Mouse (Mus musculus) adrenal gland, adult 8-10 months (tissue): ENCODE measurements around the gene Anks1b. TPM values are rescaled to one million over a fixed set of nuclear protein-coding genes. Genes with fewer than 3 reads are reported as not detected.

ENCODE experiments used
- DNase-seq: peaks from one replicate; pipeline ENCODE4 v3.0.0; 2022
- total RNA-seq, 4 experiments: library from RNA; stranded (reverse); gene quantifications; 2 replicates each; pipeline ENCODE4 v1.2.4; 2022

Anks1b gene
- total RNA-seq, 4 experiments from 2014 or later = 0.32 to 2.5 (median 0.62) TPM

- no peak for DNase-seq
Observed at GRCm38 (mm10) chr10:90880854-90881560, 1007.7 kb downstream of the Anks1b start.

- no peak for DNase-seq
Observed at GRCm38 (mm10) chr10:90889566-90889965, 1016.3 kb downstream of the Anks1b start.

- DNase-seq = no peak
Observed at GRCm38 (mm10) chr10:90892728-90893127, 1019.4 kb downstream of the Anks1b start.

GRCm38 (mm10) chr10:90897894-90898293, 1024.6 kb downstream of the Anks1b start:
- no peak for DNase-seq

- no peak for DNase-seq
Observed at GRCm38 (mm10) chr10:90904185-90904584, 1030.9 kb downstream of the Anks1b start.

DNA sequence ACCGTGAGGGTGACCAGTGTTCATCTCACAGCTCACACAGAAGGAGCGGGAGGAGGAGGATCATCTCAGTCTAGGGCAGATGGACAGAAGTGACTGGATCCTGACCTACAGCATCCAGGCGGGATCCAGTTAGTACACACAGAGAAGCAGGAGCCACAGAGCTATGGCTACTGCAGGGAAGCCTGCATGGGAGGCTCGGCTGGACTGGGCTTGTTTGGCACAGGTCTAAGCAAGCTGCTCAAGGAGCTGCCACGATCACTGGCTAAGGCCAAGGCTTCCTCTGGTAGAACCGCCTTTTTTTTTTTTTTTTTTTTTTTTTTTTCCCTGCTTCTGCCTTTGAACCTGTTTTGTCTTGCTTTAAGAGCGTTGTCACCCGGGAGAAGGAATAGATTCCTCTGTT, 1034.1 kb downstream of the Anks1b start:
- no peak for DNase-seq

DNA sequence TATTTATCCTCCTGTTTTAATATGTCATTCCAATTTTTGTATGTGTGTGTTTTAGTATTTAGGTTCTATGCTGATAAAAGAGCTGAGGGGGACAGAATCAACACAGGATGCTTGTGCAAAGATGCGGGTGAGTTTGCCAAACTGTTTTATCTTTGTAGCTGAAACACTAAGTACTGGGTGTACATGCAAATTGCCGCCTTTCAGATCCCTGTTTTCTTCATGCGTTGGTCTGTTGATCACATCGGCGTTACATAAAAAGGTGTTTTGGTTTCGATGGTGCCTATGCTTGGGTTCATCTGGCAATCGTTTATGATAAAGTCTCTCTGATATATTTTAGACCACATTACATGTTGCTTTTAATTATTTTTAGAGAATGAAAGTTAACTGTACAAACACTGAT, 1050.2 kb downstream of the Anks1b start:
- no peak for DNase-seq

GRCm38 (mm10) chr10:90933088-90933487, 1059.8 kb downstream of the Anks1b start:
- DNase-seq = no peak

DNA sequence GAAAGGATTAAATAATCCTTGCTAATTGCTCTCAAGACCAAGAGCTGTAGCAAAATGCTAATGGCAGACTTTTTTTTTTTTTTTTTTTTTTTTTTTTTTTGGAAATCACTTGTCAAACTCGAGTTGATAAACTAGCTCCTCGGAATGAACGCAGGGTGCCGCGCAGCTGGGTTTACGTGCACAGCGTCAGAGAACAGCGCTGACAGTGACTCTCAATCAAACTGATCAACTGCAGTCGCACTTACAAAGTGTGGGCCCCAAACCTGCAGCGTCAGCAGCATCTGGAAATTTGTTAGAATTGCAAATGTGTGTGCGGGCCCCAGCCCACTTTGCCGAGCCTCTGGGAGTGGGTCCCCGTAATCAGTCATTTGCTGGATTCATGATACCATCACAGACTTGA, 1061.4 kb downstream of the Anks1b start:
- no peak for DNase-seq

- no peak for DNase-seq
Observed at GRCm38 (mm10) chr10:90937721-90938460, 1064.6 kb downstream of the Anks1b start.

- no peak for DNase-seq
Observed at GRCm38 (mm10) chr10:90940521-90941520, 1067.5 kb downstream of the Anks1b start.

DNA sequence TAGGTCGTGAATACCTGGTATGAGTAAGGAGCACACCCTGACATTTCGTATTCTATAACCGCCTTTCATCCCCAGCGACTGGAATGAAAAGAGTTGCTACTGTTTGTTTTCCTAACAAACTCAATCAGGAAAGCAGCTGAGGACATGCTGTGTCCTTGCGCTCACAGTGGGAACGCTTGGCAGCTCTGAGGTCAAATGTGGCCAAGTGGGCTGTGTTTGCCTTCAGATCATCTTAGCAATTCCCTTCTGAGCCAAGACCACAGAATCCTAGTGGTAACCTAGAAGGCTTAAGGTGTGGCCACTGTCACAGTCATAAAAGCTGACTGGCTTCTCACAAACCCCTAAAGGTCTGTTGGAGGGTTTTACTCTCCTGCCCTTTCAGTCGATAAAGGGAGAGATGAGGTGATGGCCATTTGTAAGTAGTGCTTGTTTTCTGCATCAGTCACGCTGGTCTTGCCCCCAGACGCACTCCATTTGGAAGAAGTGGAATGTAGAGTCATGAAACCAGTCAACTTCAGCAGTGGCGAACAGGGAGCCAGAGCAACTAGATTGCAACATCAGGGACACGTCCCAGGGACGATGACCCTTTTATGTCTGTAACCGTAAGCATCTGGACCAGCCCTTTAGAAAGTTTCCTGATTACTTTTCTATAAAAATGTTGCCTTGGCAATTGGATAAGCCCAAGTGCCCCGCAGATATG, 1068.8 kb downstream of the Anks1b start:
- no peak for DNase-seq

DNA sequence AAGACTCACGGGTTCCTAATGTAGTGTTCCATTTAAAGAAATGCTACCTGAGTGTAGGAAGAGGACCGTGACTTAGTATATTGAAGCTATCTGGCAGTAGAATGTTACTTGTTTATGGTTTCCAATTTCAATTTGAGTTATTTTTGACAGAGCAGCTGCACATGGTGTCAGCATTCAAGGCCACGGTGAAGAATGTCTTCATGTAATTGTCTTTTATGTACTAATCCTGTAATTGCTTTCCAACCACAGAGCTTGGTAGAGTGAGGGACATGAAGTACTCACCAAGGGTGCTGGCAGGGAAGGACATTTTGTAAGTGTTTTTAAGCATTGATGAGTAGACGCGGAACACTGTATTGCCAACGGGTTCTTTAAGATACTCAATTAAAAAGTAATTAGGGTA, 1073.7 kb downstream of the Anks1b start:
- no peak for DNase-seq

DNA sequence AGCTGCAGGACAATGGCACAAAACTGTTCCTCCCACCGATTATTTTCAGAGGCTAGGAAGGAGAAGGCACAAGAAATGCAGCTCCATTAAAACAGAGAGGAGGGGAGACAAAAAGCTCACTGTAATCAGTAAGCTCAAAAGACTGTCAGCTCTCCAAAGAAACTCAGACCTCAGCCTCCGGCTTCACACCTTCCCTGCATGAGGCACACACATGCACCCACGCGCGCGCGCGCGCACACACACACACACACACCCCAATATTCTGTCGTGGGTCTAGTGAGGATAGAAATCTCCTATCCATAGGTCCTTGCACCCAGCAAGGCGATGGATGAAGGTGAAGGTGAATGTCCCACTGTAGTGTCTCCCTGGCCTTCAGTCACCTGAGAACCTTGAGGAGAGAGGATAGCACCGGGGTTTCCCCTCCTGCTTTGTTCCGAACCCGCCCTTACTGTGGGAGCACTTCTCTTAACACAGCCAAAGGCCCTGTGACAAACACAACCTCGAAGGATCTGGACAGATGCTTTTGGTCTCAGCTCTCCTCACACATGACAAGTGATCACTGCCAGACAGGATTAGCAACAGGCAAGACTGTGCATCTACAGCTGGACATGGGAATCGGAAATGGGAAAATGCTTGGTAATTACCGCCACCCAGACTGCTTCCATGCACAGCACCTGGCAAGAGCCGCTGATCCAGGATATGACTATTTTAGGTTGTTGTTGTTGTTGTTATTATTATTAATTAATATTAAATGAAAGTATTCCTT, 1074.5 kb downstream of the Anks1b start:
- no peak for DNase-seq

DNA sequence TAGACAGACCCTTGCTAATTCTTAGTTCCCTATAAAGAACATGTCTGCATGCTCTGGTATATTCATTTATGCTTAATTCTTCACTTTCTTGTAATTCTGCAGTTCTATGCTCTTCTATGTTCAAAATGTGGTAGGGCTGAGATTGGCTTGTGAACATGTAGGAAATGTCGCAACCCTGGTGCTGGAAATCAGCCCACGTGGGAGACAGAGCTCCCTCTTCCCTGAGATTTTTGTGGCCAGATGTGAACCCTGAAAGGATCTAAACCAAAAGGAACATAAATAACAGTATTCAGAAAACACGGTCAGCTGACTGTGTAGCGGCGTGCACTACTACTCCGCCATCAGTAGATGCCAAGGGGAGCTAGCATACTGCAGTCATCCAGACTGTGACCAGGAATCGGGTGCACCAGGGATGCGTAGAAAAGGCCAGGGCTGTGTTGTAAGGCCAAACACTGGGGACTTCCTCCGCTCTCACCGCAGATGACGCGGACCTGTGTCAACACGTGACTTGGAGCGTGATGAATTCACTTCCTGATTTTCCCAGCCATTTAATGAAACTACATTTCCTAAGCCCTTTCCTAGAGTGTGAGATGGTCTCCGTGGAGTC, 1079.9 kb downstream of the Anks1b start:
- no peak for DNase-seq

DNA sequence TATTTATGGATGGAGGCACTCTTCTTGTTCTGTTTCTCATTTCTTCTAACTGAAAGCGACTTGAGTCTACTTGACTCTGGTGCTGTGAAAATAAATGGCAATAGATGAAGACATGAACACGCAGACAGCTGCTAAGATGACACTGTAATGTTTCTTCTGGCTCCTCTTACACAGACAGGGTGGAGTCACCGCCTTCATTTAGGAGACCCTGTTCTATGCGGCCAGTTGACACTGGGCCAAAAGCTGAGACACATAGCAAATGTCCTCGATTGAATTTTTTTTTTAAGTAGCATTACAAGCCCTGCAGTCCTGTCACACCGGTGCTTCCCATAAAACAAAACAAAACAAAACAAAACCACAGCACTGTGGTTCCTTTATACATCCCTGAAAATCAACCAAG, 1080.5 kb downstream of the Anks1b start:
- DNase-seq = no peak

- DNase-seq = no peak
Observed at GRCm38 (mm10) chr10:90960374-90960773, 1087.1 kb downstream of the Anks1b start.

DNA sequence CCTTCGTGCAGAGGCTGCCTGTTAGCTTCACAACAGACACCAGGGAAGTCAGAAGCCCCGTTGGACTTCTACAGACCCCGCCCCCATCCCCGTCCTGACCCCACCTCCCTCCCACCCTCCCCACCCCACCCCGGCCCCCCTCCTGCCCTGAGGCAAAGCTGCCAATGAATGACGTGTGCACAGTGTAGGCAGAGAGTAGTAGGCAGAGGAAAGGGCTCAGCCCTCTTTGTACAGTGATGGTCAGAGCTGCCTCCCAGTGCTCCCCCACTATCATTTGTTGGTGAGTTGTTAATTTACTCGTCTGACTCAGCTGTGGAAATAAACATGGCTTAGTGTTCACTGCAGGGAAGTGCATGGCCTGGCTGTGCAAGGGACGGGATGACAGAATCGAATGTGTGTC, 1091.2 kb downstream of the Anks1b start:
- DNase-seq = no peak

- DNase-seq = peak; percentile 2
Observed at GRCm38 (mm10) chr10:90965671-90966315, 1092.5 kb downstream of the Anks1b start.

- DNase-seq = no peak
Observed at GRCm38 (mm10) chr10:90966821-90967220, 1093.5 kb downstream of the Anks1b start.
